Mouse (Mus musculus) thymus, adult 2 months (tissue): ENCODE measurements around the gene Fgfr2. TPM values are rescaled to one million over a fixed set of nuclear protein-coding genes. Genes with fewer than 3 reads are reported as not detected.

Experiments
- DNase-seq: peaks from one replicate; pipeline ENCODE4 v3.0.0; 2021
- H3K27ac ChIP-seq: fragments of 200-500 bp; 2 replicates; pipeline ENCODE4 v1.5.1; 2012; ENCODE audit warnings: low read length, control low read depth; ENCODE audit not compliant: control insufficient read depth, insufficient read depth
- H3K27me3 ChIP-seq: fragments of 200-500 bp; 2 replicates; pipeline ENCODE4 v1.6.1; 2012; ENCODE audit warnings: mild to moderate bottlenecking, low read length, moderate library complexity, mixed read lengths; ENCODE audit not compliant: control insufficient read depth, insufficient read depth
- H3K36me3 ChIP-seq: fragments of 200-500 bp; 2 replicates; pipeline ENCODE4 v1.6.1; 2012; ENCODE audit warnings: mild to moderate bottlenecking, low read length, moderate library complexity; ENCODE audit not compliant: control insufficient read depth, insufficient read depth
- H3K4me1 ChIP-seq: fragments of 200-500 bp; replicated peaks from 2 replicates; pipeline ENCODE4 v1.6.1; 2012; ENCODE audit warnings: low read length; ENCODE audit not compliant: control insufficient read depth, insufficient read depth
- H3K4me3 ChIP-seq: fragments of 200-500 bp; 2 replicates; pipeline ENCODE4 v1.5.1; 2012; ENCODE audit warnings: mild to moderate bottlenecking, low read length, control low read depth, moderate library complexity; ENCODE audit not compliant: control insufficient read depth, insufficient read depth
- CTCF ChIP-seq: fragments of 200-500 bp; IDR thresholded peaks from 2 replicates; pipeline ENCODE4 v1.5.1; 2012; ENCODE audit warnings: mild to moderate bottlenecking, control low read depth, low read length, moderate library complexity, borderline replicate concordance; ENCODE audit not compliant: control insufficient read depth, poor library complexity, insufficient read depth; ENCODE audit errors: extremely low read depth
- POLR2A ChIP-seq: fragments of 200-500 bp; IDR thresholded peaks from 2 replicates; pipeline ENCODE4 v1.6.1; 2012; ENCODE audit warnings: mild to moderate bottlenecking, low read length, control low read depth, moderate library complexity; ENCODE audit not compliant: control insufficient read depth, poor library complexity, insufficient read depth; ENCODE audit errors: extremely low read depth
- WGBS: fragments of 180-500 bp; shearing (Covaris S2); methylation state at CpG from one replicate; pipeline ENCODE4 v1.1.7; 2018; 5-methylcytosine and 5-hydroxymethylcytosine counted together
- polyA plus RNA-seq: library from polyadenylated mRNA; depleted of rRNA; stranded (reverse); fragments of >200 nt; gene quantifications from 2 replicates; pipeline ENCODE4 v1.2.3, GENCODE M21; 2012

The Fgfr2 gene
- polyA plus RNA-seq, 1 experiment, result 12.1 TPM

GRCm38 (mm10) chr7:130590845-130591437 lies 2532.2 kb downstream of the Fgfr2 start:
- H3K27me3 ChIP-seq, result no peaks in the 10 kb centered on the region; the same call in 1 of the 2 replicates
- DNase-seq, result no peak
- no peaks in the 10 kb centered on the region for H3K36me3 ChIP-seq
- H3K4me1 ChIP-seq, result no peaks in the 10 kb centered on the region
- no peak overlapping the region for H3K4me3 ChIP-seq
- TF ChIP-seq POLR2A, result no peak
- H3K27ac ChIP-seq, result no peak overlapping the region
- WGBS, result 48% methylated on average over 8 of the region's 8 CpGs

GRCm38 (mm10) chr7:130590081-130590828 lies 2532.9 kb downstream of the Fgfr2 start:
- H3K27ac ChIP-seq, result no peak overlapping the region
- WGBS, result 82% methylated on average over 13 of the region's 13 CpGs
- H3K4me1 ChIP-seq, result no peaks in the 10 kb centered on the region
- no peak for TF ChIP-seq POLR2A
- TF ChIP-seq CTCF, result no peak
- H3K36me3 ChIP-seq, result no peaks in the 10 kb centered on the region
- H3K4me3 ChIP-seq, result no peak overlapping the region
- no peaks in the 10 kb centered on the region; the same call in 1 of the 2 replicates for H3K27me3 ChIP-seq
- no peak for DNase-seq

- H3K4me1 ChIP-seq, result no peaks in the 10 kb centered on the region
- H3K27me3 ChIP-seq, result no peaks in the 10 kb centered on the region; the same call in 1 of the 2 replicates
- H3K27ac ChIP-seq, result no peak overlapping the region
- 85% methylated on average over 2 of the region's 2 CpGs for WGBS
- DNase-seq, result no peak
- TF ChIP-seq POLR2A (no peak), CTCF (no peak)
- H3K36me3 ChIP-seq, result no peaks in the 10 kb centered on the region
- no peak overlapping the region for H3K4me3 ChIP-seq
Observed at GRCm38 (mm10) chr7:130586521-130587072, 2536.6 kb downstream of the Fgfr2 start.

GRCm38 (mm10) chr7:130578607-130579006 lies 2544.5 kb downstream of the Fgfr2 start:
- H3K27me3 ChIP-seq, result no peaks in the 10 kb centered on the region
- H3K4me1 ChIP-seq, result 0 out of 2 replicates have a peak, but pooled peaks cover 3% of the 10 kb centered on the region
- WGBS, result 98% methylated on average over 5 of the region's 5 CpGs
- H3K27ac ChIP-seq, result no peak overlapping the region
- H3K4me3 ChIP-seq, result no peak overlapping the region
- no peaks in the 10 kb centered on the region for H3K36me3 ChIP-seq
- TF ChIP-seq CTCF (no peak), POLR2A (no peak)
- no peak for DNase-seq

- no peak overlapping the region for H3K4me3 ChIP-seq
- no peaks in the 10 kb centered on the region for H3K27me3 ChIP-seq
- no peak for DNase-seq
- no peak overlapping the region for H3K27ac ChIP-seq
- no peaks in the 10 kb centered on the region for H3K36me3 ChIP-seq
- TF ChIP-seq CTCF (no peak), POLR2A (no peak)
- 97% methylated on average over 2 of the region's 2 CpGs for WGBS
- 0 out of 2 replicates have a peak, but pooled peaks cover 3% of the 10 kb centered on the region for H3K4me1 ChIP-seq
Observed at GRCm38 (mm10) chr7:130578066-130578465, 2545.1 kb downstream of the Fgfr2 start.

GRCm38 (mm10) chr7:130577388-130578003 lies 2545.7 kb downstream of the Fgfr2 start, which contains the start of gene Tacc2:
Tacc2 (plus strand) TSS chr7:130577438.
- 54% methylated on average over 15 of the region's 15 CpGs for WGBS
- Histone ChIP-seq H3K4me1 (0 out of 2 replicates have a peak, but pooled peaks cover 3% of the 10 kb centered on the region), H3K4me3 (no peak within 1 kb of the TSS), H3K27ac (no peak within 1 kb of the TSS), H3K27me3 (no peaks in the 10 kb centered on the region), H3K36me3 (no peaks in the 10 kb centered on the region)
- TF ChIP-seq POLR2A, result no peak
- no peak for TF ChIP-seq CTCF
- DNase-seq, result no peak
